Mouse (Mus musculus): ENCODE measurements around the gene Edn3. TPM values are rescaled to one million over a fixed set of nuclear protein-coding genes. Genes with fewer than 3 reads are reported as not detected.

The Edn3 gene
- polyA plus RNA-seq, 1 experiment from 2014 or later, result 19.2 TPM

DNA sequence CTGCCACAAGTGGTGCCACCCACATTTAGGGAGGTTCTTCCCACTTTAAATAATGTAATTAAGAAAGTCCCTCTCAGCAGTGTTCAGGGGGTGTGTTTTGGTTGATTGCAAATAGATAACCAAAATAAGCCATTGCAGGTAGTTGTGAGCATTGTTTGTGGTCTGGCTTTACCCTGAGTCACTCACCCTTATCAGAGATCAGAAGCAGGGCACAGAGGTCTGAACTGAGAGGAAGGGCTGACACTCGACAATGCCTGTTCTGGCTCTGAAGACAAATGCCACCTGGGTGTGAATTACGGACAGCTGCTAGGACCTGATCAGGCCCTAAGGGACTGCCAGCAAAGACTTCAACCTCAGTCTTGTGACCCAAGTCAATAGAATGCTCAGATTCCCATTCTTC, 47.5 kb downstream of the Edn3 start:
- Histone ChIP-seq H3K36me3 (no peaks in the 10 kb centered on the region), H3K27ac (0 out of 2 replicates have a peak overlapping the region, but pooled peaks have one; percentile 3)
- 40% methylated on average over 2 of the region's 2 CpGs for WGBS

DNA sequence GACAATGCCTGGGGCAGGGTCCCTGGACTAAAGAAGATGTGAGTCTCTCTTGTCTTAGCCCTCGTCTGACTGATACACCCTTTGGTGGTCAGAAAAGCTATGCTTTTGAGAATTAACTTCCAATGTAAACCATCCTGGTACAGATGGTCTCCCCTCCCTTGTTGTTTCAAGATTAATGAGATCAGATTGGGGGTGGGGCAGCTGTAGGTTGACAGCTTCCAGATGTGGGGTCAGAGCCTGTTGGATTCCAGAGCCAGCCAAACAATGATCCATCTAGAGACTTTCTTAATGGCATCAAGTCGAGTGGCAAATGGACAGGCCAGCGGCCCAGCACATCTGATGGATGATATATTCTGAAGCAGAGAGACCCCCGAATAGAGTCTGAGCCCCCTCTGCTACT, 48.9 kb downstream of the Edn3 start:
- peaks cover 15% of the 10 kb centered on the region for H3K4me1 ChIP-seq
- peak overlapping the region; percentile 75 for H3K27ac ChIP-seq
- H3K4me3 ChIP-seq, result no peak overlapping the region
- DNase-seq (ENCODE audit: low spot score), result peak; percentile 76
- H3K9me3 ChIP-seq (replicated peaks), result no peaks in the 10 kb centered on the region
- H3K36me3 ChIP-seq, result no peaks in the 10 kb centered on the region
- WGBS, result 20% methylated on average over 4 of the region's 4 CpGs
- no peaks in the 10 kb centered on the region for H3K27me3 ChIP-seq (ENCODE audit: low read depth, poor library complexity, severe bottlenecking)

More for the DNA sequence above, 47.5 kb downstream of the Edn3 start:
- Histone ChIP-seq H3K4me1 (peaks cover 15% of the 10 kb centered on the region), H3K27me3 (ENCODE audit: low read depth, poor library complexity, severe bottlenecking) (no peaks in the 10 kb centered on the region), H3K9me3 (replicated peaks) (no peaks in the 10 kb centered on the region), H3K4me3 (no peak overlapping the region)
- no peak for DNase-seq (ENCODE audit: low spot score)

DNA sequence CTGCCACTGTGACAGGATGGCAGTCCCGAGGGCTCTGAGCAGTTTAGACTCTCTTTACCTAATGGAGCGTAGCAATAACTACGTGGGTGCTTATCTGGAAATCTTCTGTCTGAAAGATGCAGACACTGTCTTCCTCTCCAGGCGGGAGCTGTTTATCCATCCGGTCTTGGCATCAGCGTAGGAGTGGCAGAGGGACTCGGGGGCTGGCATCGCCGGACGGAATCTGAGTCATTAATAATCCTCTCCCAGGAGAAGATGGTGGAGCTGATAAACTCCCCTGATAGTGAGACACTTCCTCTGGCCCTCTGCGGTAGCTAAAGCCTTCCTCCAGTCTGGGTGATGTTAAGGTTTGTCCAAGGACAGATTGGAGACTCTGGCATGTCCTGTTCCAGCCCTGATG, 52.9 kb downstream of the Edn3 start:
- WGBS, result 79% methylated on average over 11 of the region's 11 CpGs

DNA sequence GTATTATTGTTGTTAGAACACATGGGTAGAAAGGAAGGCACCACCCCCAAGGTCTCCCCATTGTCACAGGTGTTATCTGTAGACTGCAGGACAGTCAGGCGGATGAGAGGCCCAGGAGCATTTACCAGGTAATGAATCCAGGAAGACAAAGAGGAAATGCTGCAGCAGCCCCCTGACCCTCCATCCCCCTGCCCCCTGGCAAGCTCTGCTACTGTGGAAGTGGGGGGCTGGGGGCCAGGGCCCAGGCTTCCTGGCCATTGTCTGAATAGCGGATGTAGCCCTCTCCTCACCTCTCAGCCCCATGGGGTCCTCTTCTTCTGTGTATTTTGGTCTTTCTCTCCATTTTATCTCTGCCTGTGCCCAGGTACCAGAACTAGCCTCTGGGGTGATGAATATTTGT, 55.7 kb downstream of the Edn3 start:
- no peaks in the 10 kb centered on the region for H3K4me1 ChIP-seq
- no peaks in the 10 kb centered on the region for H3K9me3 ChIP-seq (replicated peaks)
- no peaks in the 10 kb centered on the region for H3K27me3 ChIP-seq (ENCODE audit: low read depth, poor library complexity, severe bottlenecking)
- H3K27ac ChIP-seq, result no peak overlapping the region
- WGBS, result 91% methylated on average over 2 of the region's 2 CpGs
- no peak for DNase-seq (ENCODE audit: low spot score)
- H3K4me3 ChIP-seq, result no peak overlapping the region
- H3K36me3 ChIP-seq, result no peaks in the 10 kb centered on the region

More for the DNA sequence above, 52.9 kb downstream of the Edn3 start:
- DNase-seq (ENCODE audit: low spot score), result no peak
- Histone ChIP-seq H3K4me3 (no peak overlapping the region), H3K27me3 (ENCODE audit: low read depth, poor library complexity, severe bottlenecking) (no peaks in the 10 kb centered on the region), H3K9me3 (replicated peaks) (no peaks in the 10 kb centered on the region), H3K27ac (no peak overlapping the region), H3K36me3 (no peaks in the 10 kb centered on the region), H3K4me1 (peaks cover 15% of the 10 kb centered on the region)

DNA sequence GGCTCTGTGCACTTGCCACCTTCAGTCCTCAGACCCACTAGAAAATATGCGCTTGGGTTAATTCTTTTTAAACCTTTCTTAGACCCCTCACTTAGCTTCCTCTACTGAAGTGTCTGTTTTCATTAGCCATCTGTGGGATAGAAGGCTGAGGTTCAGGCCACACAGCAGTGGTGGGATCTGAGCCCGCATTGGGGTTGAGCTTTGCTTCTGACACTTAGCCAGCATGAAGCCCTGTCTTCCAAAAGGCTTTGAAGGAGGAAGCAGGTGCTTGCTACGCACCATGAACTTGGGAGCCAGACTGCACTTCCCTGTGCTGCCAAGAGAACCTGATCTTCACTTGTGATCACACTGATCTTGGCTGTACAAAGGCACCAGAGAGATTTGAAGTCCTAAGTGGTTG, 59.9 kb downstream of the Edn3 start:
- DNase-seq (ENCODE audit: low spot score), result no peak
- 92% methylated on average over 3 of the region's 3 CpGs for WGBS
- Histone ChIP-seq H3K27me3 (ENCODE audit: low read depth, poor library complexity, severe bottlenecking) (no peaks in the 10 kb centered on the region), H3K27ac (no peak overlapping the region), H3K9me3 (replicated peaks) (no peaks in the 10 kb centered on the region), H3K4me1 (no peaks in the 10 kb centered on the region), H3K36me3 (no peaks in the 10 kb centered on the region), H3K4me3 (no peak overlapping the region)

DNA sequence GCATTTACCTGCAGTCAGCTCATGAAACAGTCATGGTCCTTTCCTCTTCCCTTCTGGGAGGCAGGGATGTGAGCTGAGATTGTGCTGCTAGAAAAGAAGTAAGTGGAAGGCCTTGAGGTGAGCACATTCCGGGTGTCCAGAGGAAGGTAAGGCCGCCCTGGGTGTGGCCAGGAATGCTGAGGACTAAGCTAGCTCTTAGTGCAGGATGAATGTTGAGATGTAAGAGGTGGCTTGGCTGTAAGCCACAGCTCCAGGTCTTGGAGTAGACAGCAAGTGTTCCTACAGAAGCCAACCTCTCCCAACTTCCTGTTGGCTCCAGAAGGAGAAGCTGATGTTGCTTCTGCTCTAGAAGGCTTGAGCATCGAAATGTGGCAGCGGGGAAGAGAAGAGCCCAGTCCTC, 67.4 kb downstream of the Edn3 start:
- WGBS, result 95% methylated on average over 4 of the region's 4 CpGs
- no peak for DNase-seq (ENCODE audit: low spot score)
- no peaks in the 10 kb centered on the region for H3K9me3 ChIP-seq (replicated peaks)
- no peaks in the 10 kb centered on the region for H3K36me3 ChIP-seq
- H3K27me3 ChIP-seq (ENCODE audit: low read depth, poor library complexity, severe bottlenecking), result no peaks in the 10 kb centered on the region
- H3K27ac ChIP-seq, result no peak overlapping the region
- H3K4me1 ChIP-seq, result peaks cover 10% of the 10 kb centered on the region; the same call in 1 of the 2 replicates
- H3K4me3 ChIP-seq, result no peak overlapping the region

DNA sequence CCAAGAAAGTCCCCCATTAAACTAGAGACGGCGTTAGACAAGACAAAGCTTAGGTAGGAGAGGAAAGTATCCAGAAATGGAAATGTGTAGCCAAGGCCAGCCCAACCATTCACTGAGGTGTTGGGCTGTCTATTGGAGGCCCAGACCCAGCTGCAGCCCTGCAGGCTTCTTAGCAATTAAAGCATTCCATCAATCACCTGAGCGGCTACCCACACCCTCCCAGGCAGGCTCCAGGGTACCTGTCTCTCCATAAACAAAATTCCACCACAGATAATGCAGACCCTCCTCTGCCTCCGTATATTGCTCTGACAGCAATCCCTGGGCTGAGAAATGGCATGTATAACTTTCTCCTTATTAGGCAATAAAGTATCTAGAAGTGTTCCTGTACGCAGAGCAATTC, 73.2 kb downstream of the Edn3 start:
- Histone ChIP-seq H3K9me3 (replicated peaks) (no peaks in the 10 kb centered on the region), H3K4me1 (peaks cover 17% of the 10 kb centered on the region), H3K27me3 (ENCODE audit: low read depth, poor library complexity, severe bottlenecking) (no peaks in the 10 kb centered on the region), H3K36me3 (no peaks in the 10 kb centered on the region), H3K27ac (no peak overlapping the region), H3K4me3 (no peak overlapping the region)
- DNase-seq (ENCODE audit: low spot score), result no peak
- 64% methylated on average over 5 of the region's 5 CpGs for WGBS

Other genes with a start within 250 kb of the Edn3 start
- not detected in 2 replicates for gene Zfp831, start 117.1 kb upstream of the Edn3 start, polyA plus RNA-seq (2016; fragmentation: Nextera tagmentation; extraction: Ambion mirVana)
- not detected in 2 replicates for gene Gm14444, start 249.6 kb downstream of the Edn3 start, polyA plus RNA-seq (2016; fragmentation: Nextera tagmentation; extraction: Ambion mirVana)